Mouse (Mus musculus) myocyte (in vitro differentiated cells): Measurements from ENCODE around the gene Qprt.
"Not testable (repeated sequence)": the region's sequence is repeated elsewhere in the genome, so short reads cannot be mapped to it uniquely, and the experiment has no call there.

Source experiments
- CEBPB ChIP-seq: IDR thresholded peaks from 2 replicates; pipeline ENCODE4 v1.6.1; 2011; ENCODE audit warnings: mild to moderate bottlenecking, moderate library complexity; ENCODE audit not compliant: poor library complexity, insufficient read depth, severe bottlenecking
- E2F4 ChIP-seq: IDR thresholded peaks from one replicate; pipeline ENCODE4 v1.6.1; 2011; ENCODE audit warnings: mild to moderate bottlenecking, control low read depth, moderate library complexity; ENCODE audit not compliant: insufficient read depth
- MAX ChIP-seq: IDR thresholded peaks from one replicate; pipeline ENCODE4 v1.6.1; 2011; ENCODE audit warnings: low read depth, mild to moderate bottlenecking, control low read depth
- MYOD1 ChIP-seq, 3 experiments: IDR thresholded peaks; one replicate each; pipeline ENCODE4 v1.6.1; 2011; ENCODE audit warnings: control low read depth in 2 of 3, low read depth in 2 of 3, mild to moderate bottlenecking in 2 of 3, moderate library complexity in 1 of 3; ENCODE audit not compliant: insufficient read length in 2 of 3, control insufficient read depth in 1 of 3
- POLR2A ChIP-seq: IDR thresholded peaks from one replicate; pipeline ENCODE4 v1.6.1; 2011; ENCODE audit warnings: low read depth, mild to moderate bottlenecking, control low read depth, moderate library complexity; ENCODE audit not compliant: insufficient read length
- POLR2AphosphoS2 ChIP-seq: IDR thresholded peaks from one replicate; pipeline ENCODE4 v1.6.1; 2011; ENCODE audit warnings: low read depth, control low read depth; ENCODE audit not compliant: insufficient read length
- TCF12 ChIP-seq: IDR thresholded peaks from one replicate; pipeline ENCODE4 v1.6.1; 2011; ENCODE audit warnings: mild to moderate bottlenecking, control low read depth; ENCODE audit not compliant: poor library complexity, insufficient read depth, severe bottlenecking
- TCF3 ChIP-seq: IDR thresholded peaks from one replicate; pipeline ENCODE4 v1.6.1; 2011; ENCODE audit warnings: low read depth, control low read depth; ENCODE audit not compliant: insufficient read length
- USF1 ChIP-seq: IDR thresholded peaks from one replicate; pipeline ENCODE4 v1.6.1; 2011; ENCODE audit warnings: low read depth, mild to moderate bottlenecking, control low read depth, moderate library complexity

DNA sequence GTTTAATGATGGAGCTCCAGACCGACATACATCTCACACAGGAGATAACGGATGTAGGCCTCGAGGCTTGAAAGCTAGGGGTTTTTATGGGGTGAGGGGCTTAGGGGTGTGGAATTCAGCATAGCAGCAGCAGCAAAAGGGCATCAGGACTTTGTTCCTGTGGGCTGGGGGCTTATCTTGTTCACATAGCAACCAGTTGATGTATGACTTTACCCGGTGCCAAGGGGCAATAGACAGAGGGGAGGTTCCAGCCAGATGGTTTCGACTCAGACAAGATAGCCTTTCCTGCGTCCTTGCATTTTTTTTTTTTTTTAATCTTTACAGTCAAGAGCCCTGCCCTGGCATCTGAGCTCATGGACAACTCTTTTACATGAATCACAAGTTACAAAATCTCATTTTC lies 36.3 kb downstream of the Qprt start:
- TF ChIP-seq POLR2A; TCF12; USF1; POLR2AphosphoS2; CEBPB; E2F4; MAX; TCF3; MYOD1 (IDR thresholded peaks at IDR 0.05; ENCODE audit: control insufficient read depth in 1 of 3, insufficient read length in 2 of 3, low read depth in 2 of 3): not testable (repeated sequence)
